Mouse (Mus musculus) lung, postnatal 0 days (tissue): Measurements from ENCODE around the gene Oog4. TPM values are rescaled to one million over a fixed set of nuclear protein-coding genes. Genes with fewer than 3 reads are reported as not detected.
"Not testable (repeated sequence)": the region's sequence is repeated elsewhere in the genome, so short reads cannot be mapped to it uniquely, and the experiment has no call there.

Experiments
- ATAC-seq: fragments of 200-750 bp; cut with Nextera tagmentation; 2 replicates; pipeline ENCODE4 v1.8.0; 2017; ENCODE audit warnings: moderate library complexity
- DNase-seq: peaks from one replicate; pipeline ENCODE4 v3.0.0-alpha.2; 2016; ENCODE audit warnings: low spot score
- H3K27ac ChIP-seq: fragments of 300-500 bp; sonication (generic); 2 replicates; pipeline ENCODE4 v1.5.1; 2014; ENCODE audit warnings: antibody characterized with exemption, mild to moderate bottlenecking, low read length, mixed read lengths
- H3K27me3 ChIP-seq: fragments of 300-500 bp; sonication (generic); replicated peaks from 2 replicates; pipeline ENCODE4 v1.6.1; 2014; ENCODE audit warnings: low read length, mixed read lengths; ENCODE audit not compliant: insufficient read depth
- H3K36me3 ChIP-seq: fragments of 300-500 bp; sonication (generic); 2 replicates; pipeline ENCODE4 v1.6.1; 2014; ENCODE audit warnings: low read length, mixed read lengths; ENCODE audit not compliant: insufficient read depth
- H3K4me1 ChIP-seq: fragments of 300-500 bp; sonication (generic); 2 replicates; pipeline ENCODE4 v1.6.1; 2014; ENCODE audit warnings: antibody characterized with exemption, low read depth, low read length, mixed read lengths; ENCODE audit not compliant: insufficient read depth
- H3K4me2 ChIP-seq: fragments of 300-500 bp; sonication (generic); replicated peaks from 2 replicates; pipeline ENCODE4 v1.6.1; 2014; ENCODE audit warnings: low read depth, mild to moderate bottlenecking, low read length, moderate library complexity, mixed read lengths
- H3K4me3 ChIP-seq: fragments of 300-500 bp; sonication (generic); 2 replicates; pipeline ENCODE4 v1.5.1; 2014; ENCODE audit warnings: low read depth, low read length
- H3K9ac ChIP-seq: fragments of 300-500 bp; sonication (generic); replicated peaks from 2 replicates; pipeline ENCODE4 v1.6.1; 2014; ENCODE audit warnings: low read depth, mild to moderate bottlenecking
- H3K9me3 ChIP-seq: fragments of 300-500 bp; sonication (generic); 2 replicates; pipeline ENCODE4 v1.6.1; 2016; ENCODE audit warnings: low read length, mixed read lengths
- CTCF ChIP-seq: IDR thresholded peaks from 2 replicates; pipeline ENCODE4 v1.5.1; 2016; ENCODE audit warnings: antibody characterized with exemption, mild to moderate bottlenecking
- EP300 ChIP-seq: IDR thresholded peaks from 2 replicates; pipeline ENCODE4 v1.6.1; 2016; ENCODE audit warnings: antibody characterized with exemption, mild to moderate bottlenecking, control low read depth
- WGBS: fragments of 180-500 bp; shearing (Covaris S2); extraction: QIAGEN DNeasy Blood & Tissue Kit; methylation state at CpG from one replicate; pipeline ENCODE4 v1.1.7; 2014; 5-methylcytosine and 5-hydroxymethylcytosine counted together
- polyA plus RNA-seq: library from polyadenylated mRNA; unstranded; fragments of >200 nt; fragmentation: Nextera tagmentation; extraction: Ambion mirVana; gene quantifications from 2 replicates; pipeline ENCODE4 v1.2.1, GENCODE M21; 2015

The Oog4 gene
- polyA plus RNA-seq = not detected in 2 replicates

DNA sequence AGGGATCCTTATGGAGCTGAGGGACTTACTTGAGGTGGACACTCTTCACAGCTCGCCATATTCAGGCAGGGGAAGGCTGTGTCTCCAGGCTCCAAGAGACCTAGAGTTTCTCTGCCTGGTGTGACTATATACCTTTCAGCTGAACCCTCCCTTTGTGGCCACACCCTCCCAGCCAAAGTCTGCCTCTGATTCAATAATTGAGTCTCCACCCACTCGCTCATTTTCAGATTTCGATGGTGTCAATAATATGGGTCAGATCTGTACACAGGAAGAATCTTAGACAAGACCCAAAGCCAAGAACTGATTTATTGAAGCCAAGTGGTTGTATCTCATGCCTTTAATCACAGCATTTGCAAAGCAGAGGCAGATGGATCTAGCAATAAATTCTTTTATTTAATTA lies at the start of gene Oog4:
Gene Oog4 (minus strand): TSS at position 101 of the 400 bp plus-strand sequence.
- Histone ChIP-seq H3K4me3 (no peak within 1 kb of the TSS), H3K27ac (no peak within 1 kb of the TSS), H3K4me2 (no peak within 1 kb of the TSS), H3K9ac (no peak within 1 kb of the TSS), H3K9me3 (no peaks in the 10 kb centered on the region), H3K36me3 (no peaks in the 10 kb centered on the region), H3K4me1 (no peaks in the 10 kb centered on the region), H3K27me3 (no peaks in the 10 kb centered on the region)
- ATAC-seq (no peak), DNase-seq (no peak)
- 76% methylated on average over 3 of the region's 3 CpGs for WGBS
- TF ChIP-seq EP300 (no peak), CTCF (no peak)

GRCm38 (mm10) chr4:143426770-143427169 lies 23.4 kb downstream of the Oog4 start:
- H3K4me3 ChIP-seq, H3K9me3 ChIP-seq, H3K27ac ChIP-seq, H3K4me2 ChIP-seq, H3K9ac ChIP-seq, H3K4me1 ChIP-seq, H3K27me3 ChIP-seq, H3K36me3 ChIP-seq, DNase-seq: not testable (repeated sequence)
- peak; percentile 33; the same call in 1 of the 2 replicates for ATAC-seq
- 61% methylated on average over 5 of the region's 5 CpGs for WGBS

DNA sequence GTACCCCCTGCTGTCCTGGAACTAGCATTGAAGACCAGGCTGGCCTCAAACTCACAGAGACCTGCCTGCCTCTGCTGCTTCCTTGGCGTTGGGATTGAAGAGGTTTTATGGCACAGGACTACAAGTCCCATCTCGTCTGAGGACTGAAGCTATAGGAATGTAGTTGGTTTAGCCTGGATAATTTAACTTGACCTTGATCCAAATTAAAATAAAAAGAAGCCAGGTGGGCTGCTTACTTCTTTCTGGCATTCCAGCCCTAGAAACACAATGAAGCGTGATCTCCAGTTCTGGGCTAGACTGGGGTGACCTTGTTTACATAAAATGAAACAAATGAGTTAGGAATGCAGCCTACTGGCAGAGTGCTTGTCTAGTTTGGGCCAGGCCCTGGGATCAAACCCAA lies 36.0 kb downstream of the Oog4 start:
- Histone ChIP-seq H3K4me3 (no peak overlapping the region), H3K36me3 (peaks cover 33% of the 10 kb centered on the region), H3K4me1 (peaks cover 5% of the 10 kb centered on the region; the same call in 1 of the 2 replicates), H3K9me3 (no peaks in the 10 kb centered on the region), H3K27me3 (no peaks in the 10 kb centered on the region), H3K27ac (no peak overlapping the region), H3K4me2 (no peak overlapping the region), H3K9ac (no peak overlapping the region)
- DNase-seq (no peak), ATAC-seq (no peak)
- TF ChIP-seq EP300 (no peak), CTCF (no peak)
- WGBS = 94% methylated on average over 3 of the region's 3 CpGs

DNA sequence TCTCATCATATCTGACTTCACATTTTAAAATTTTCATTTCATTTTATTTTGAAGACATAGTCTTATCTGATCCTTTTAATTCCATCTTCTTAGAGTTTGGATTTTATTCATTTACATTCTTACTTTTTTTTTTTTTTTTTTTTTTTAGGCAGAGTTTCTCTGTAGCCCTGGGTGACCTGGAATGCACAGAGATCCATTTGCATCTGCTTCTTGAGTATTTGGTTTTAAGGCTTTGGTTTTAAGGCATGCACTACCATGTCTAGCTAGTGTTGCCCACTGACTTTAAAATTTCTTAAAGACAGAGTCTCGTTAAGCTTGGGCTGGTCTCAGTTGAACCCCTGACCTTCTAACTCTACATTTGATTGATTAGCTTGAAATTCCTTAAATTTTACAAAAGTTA lies 36.5 kb downstream of the Oog4 start:
- Histone ChIP-seq H3K36me3 (peaks cover 29% of the 10 kb centered on the region), H3K4me1 (peaks cover 5% of the 10 kb centered on the region; the same call in 1 of the 2 replicates), H3K27ac (no peak overlapping the region), H3K27me3 (no peaks in the 10 kb centered on the region), H3K4me3 (no peak overlapping the region), H3K9ac (no peak overlapping the region), H3K4me2 (no peak overlapping the region), H3K9me3 (no peaks in the 10 kb centered on the region)
- ATAC-seq (no peak), DNase-seq (no peak)
- TF ChIP-seq CTCF (no peak), EP300 (no peak)
- 95% methylated on average over 1 of the region's 1 CpGs for WGBS

DNA sequence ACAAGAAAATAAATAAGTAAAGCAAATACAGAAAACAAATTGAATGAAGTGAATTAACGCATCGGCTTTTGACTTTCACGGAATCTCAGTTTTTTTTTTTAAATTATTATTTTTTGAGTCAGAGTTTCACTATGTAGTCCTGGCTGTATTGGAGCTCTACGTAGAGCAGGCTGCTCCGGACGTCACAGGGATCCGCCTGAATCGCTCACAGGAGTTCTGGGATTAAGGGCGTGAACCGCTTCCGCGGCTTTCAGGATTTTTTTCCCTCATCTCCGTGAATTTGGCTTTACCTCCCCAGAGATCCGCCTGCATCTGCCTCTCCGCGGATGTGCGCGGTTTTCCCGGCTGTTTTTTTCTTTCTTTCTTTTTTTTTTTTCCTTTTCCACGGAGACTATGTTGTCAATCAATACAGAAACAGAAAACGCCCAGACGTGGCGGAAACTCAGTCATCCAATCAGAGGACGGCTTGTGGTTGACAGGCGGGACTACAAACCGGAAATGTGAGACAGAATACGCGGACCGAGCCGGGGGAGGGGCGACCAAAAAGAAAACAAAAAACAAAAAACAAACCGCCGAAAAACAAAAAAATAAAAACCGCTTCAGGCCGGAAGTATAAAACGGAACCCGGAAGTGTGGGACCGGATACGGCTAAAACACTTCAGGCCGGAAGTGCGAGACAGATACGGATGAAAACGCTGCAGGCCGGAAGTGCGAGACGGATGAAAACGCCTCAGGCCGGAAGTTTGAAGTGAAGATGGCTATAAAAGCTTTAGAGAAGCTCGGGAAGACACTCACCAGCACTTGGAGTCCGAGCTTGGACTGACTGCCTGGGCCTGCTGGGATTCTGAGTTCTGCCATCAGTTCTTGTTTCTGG lies 37.7 kb downstream of the Oog4 start, which contains the start of gene Pramef8:
Gene Pramef8 (plus strand): TSS at position 208 of the 874 bp plus-strand sequence.
- ATAC-seq (peak; percentile 97), DNase-seq (peak; percentile 97)
- peaks cover 18% of the 10 kb centered on the region for H3K36me3 ChIP-seq
- under 1% methylated on average over 50 of the region's 50 CpGs for WGBS
- H3K4me2 ChIP-seq = peak within 1 kb of the TSS; percentile 53
- H3K27ac ChIP-seq = peak within 1 kb of the TSS; percentile 90
- H3K9me3 ChIP-seq = no peaks in the 10 kb centered on the region
- no peaks in the 10 kb centered on the region for H3K27me3 ChIP-seq
- peak within 1 kb of the TSS; percentile 62 for H3K9ac ChIP-seq
- H3K4me3 ChIP-seq = peak within 1 kb of the TSS; percentile 65
- TF ChIP-seq EP300 = peak; percentile 73
- TF ChIP-seq CTCF = no peak
- peaks cover 5% of the 10 kb centered on the region; the same call in 1 of the 2 replicates for H3K4me1 ChIP-seq

- H3K27ac ChIP-seq = peak overlapping the region; percentile 90
- H3K9me3 ChIP-seq = no peaks in the 10 kb centered on the region
- TF ChIP-seq CTCF (no peak), EP300 (no peak)
- ATAC-seq (no peak), DNase-seq (peak; percentile 57)
- 65% methylated on average over 5 of the region's 5 CpGs for WGBS
- H3K4me1 ChIP-seq = peaks cover 5% of the 10 kb centered on the region; the same call in 1 of the 2 replicates
- H3K4me3 ChIP-seq = peak overlapping the region; percentile 65
- peak overlapping the region; percentile 62 for H3K9ac ChIP-seq
- peaks cover 10% of the 10 kb centered on the region; the same call in 1 of the 2 replicates for H3K36me3 ChIP-seq
- H3K4me2 ChIP-seq = peak overlapping the region; percentile 48
- no peaks in the 10 kb centered on the region for H3K27me3 ChIP-seq
Observed at GRCm38 (mm10) chr4:143411566-143412218, 38.4 kb downstream of the Oog4 start.
